Comparison of ENCODE assay signal across 10 mouse cellular contexts in the genomic region with DNA sequence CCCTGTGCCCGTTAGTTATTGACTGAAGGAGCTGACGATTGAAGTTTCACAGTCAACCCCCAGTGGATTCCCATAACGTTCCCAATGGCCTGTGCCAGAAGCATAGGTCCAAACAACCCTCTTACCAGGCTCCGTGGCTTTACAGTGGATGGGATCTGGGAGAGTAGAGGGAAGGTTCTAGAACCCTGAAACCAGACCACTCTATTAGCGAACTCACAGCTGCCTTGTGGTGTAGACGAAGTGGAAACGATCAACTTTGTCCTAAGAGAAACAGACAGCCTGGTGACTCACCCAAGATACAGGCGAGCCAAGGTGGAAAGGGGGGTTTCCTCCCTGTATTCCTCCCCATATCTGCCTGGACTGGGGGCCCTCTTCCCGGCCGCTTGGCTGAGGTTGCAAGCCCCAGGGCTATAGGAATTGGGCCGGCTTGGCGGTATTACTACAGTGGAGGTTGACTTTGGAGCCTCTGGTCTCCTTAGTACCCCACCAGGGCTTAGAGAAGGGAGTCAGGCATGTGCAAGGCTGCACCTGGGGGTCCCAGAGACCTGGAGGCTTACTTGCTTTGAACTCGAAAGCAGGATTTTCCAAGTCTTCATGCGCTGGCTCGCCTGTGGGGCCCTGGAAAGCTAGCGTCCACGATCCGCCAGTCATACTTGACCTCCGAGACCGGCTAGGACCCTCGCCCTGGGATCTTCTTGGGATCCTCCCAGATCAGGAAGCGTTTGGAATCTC. TPM values are rescaled to one million over a fixed set of nuclear protein-coding genes. Genes with fewer than 3 reads are reported as not detected.
A peak's percentile ranks its signal among the peaks of the same experiment; 100 is the strongest.
DNase-seq lines count a peak whose midpoint lies in the region; ATAC-seq and TF ChIP-seq lines count a peak whose summit lies in the region.
"Had no signal": no experiment of that assay in that cellular context is flagged by ENCODE, and none has a peak within 500 bp of the region (broad histone marks: within the 10 kb centered on the region; RNA-seq: fewer than 3 reads in every experiment).

No protein-coding gene starts in this region.

- no peak overlapping the region for H3K27ac ChIP-seq in lung, embryonic 14.5 days (ENCODE audit: low read depth)
- no peak overlapping the region for H3K27ac ChIP-seq in forebrain, embryonic 14.5 days (ENCODE audit: low read depth, low read length)
- no peak overlapping the region for H3K27ac ChIP-seq in liver, embryonic 11.5 days (ENCODE audit: low read depth, low read length)
- no peak overlapping the region for H3K27ac ChIP-seq in stomach, embryonic 15.5 days

- no peak for TF ChIP-seq CTCF in lung, embryonic 14.5 days (IDR thresholded peaks at IDR 0.05; ENCODE audit: low read depth)

- H3K4me1 ChIP-seq in lung, embryonic 14.5 days (ENCODE audit: insufficient read depth) = no peaks in the 10 kb centered on the region; the same call in 1 of the 2 replicates
- peaks cover 2% of the 10 kb centered on the region; the same call in 1 of the 2 replicates for H3K4me1 ChIP-seq in forebrain, embryonic 14.5 days (ENCODE audit: control insufficient read depth, insufficient read depth, low read length)
- peaks cover 23% of the 10 kb centered on the region for H3K4me1 ChIP-seq in liver, embryonic 11.5 days (replicated peaks; ENCODE audit: control insufficient read depth, insufficient read depth, low read length)
- peaks cover 22% of the 10 kb centered on the region for H3K4me1 ChIP-seq in stomach, embryonic 15.5 days

- no peak for DNase-seq in lung, embryonic 14.5 days
- DNase-seq in lung, postnatal 10 days = no peak
- no peak for DNase-seq in forebrain, embryonic 14.5 days (ENCODE audit: low spot score)
- no peak for DNase-seq in liver, embryonic 11.5 days (ENCODE audit: low spot score)
- DNase-seq in right cerebral cortex, adult 2 months (ENCODE audit: low spot score in 2 of 2) = no peak
- no peak for DNase-seq in adrenal gland, adult (ENCODE audit: inconsistent age in 2 of 2, low spot score in 1 of 2)
- DNase-seq: cerebellum, adult 2 months; heart, adult 18-20 months; lung, postnatal 4 days had no signal

- peak overlapping the region; percentile 58 for H3K4me2 ChIP-seq in lung, embryonic 14.5 days
- H3K4me2 ChIP-seq in forebrain, embryonic 14.5 days (ENCODE audit: low read length) = no peak overlapping the region
- peak overlapping the region; percentile 60 for H3K4me2 ChIP-seq in liver, embryonic 11.5 days
- H3K4me2 ChIP-seq in stomach, embryonic 15.5 days = peak overlapping the region; percentile 63

- H3K36me3 ChIP-seq in lung, embryonic 14.5 days (ENCODE audit: insufficient read depth) = no peaks in the 10 kb centered on the region
- no peaks in the 10 kb centered on the region for H3K36me3 ChIP-seq in forebrain, embryonic 14.5 days (ENCODE audit: control insufficient read depth, insufficient read depth, low read length)
- no peaks in the 10 kb centered on the region for H3K36me3 ChIP-seq in liver, embryonic 11.5 days (ENCODE audit: control insufficient read depth, insufficient read depth, low read length)
- no peaks in the 10 kb centered on the region for H3K36me3 ChIP-seq in stomach, embryonic 15.5 days

- WGBS in lung, embryonic 14.5 days = 3% methylated on average over 22 of the region's 22 CpGs
- 2% methylated on average over 22 of the region's 22 CpGs for WGBS in forebrain, embryonic 14.5 days
- 5% methylated on average over 22 of the region's 22 CpGs for WGBS in liver, embryonic 11.5 days
- WGBS in stomach, embryonic 15.5 days = 4% methylated on average over 22 of the region's 22 CpGs

- no peak overlapping the region for H3K9ac ChIP-seq in lung, embryonic 14.5 days
- no peak overlapping the region for H3K9ac ChIP-seq in forebrain, embryonic 14.5 days (ENCODE audit: low read length)
- no peak overlapping the region for H3K9ac ChIP-seq in liver, embryonic 11.5 days (ENCODE audit: low read depth, low read length)
- H3K9ac ChIP-seq in stomach, embryonic 15.5 days = no peak overlapping the region

- H3K27me3 ChIP-seq in lung, embryonic 14.5 days (ENCODE audit: insufficient read depth, low read length) = peaks cover 100% of the 10 kb centered on the region
- H3K27me3 ChIP-seq in forebrain, embryonic 14.5 days (replicated peaks; ENCODE audit: control insufficient read depth, insufficient read depth, low read length) = peaks cover 97% of the 10 kb centered on the region
- peaks cover 97% of the 10 kb centered on the region for H3K27me3 ChIP-seq in liver, embryonic 11.5 days (replicated peaks; ENCODE audit: control insufficient read depth, insufficient read depth, low read length)
- peaks cover 93% of the 10 kb centered on the region for H3K27me3 ChIP-seq in stomach, embryonic 15.5 days (replicated peaks)

- H3K4me3 ChIP-seq in lung, embryonic 14.5 days (ENCODE audit: low read depth, low read length) = peak overlapping the region; percentile 33; the same call in 1 of the 2 replicates
- H3K4me3 ChIP-seq in forebrain, embryonic 14.5 days (ENCODE audit: low read depth, low read length) = peak overlapping the region; percentile 23; the same call in 1 of the 2 replicates
- H3K4me3 ChIP-seq in liver, embryonic 11.5 days (ENCODE audit: low read depth, low read length) = peak overlapping the region; percentile 42
- H3K4me3 ChIP-seq in stomach, embryonic 15.5 days (replicated peaks) = peak overlapping the region; percentile 36

- ATAC-seq in lung, embryonic 14.5 days (ENCODE audit: insufficient read depth) = no peak
- no peak for ATAC-seq in forebrain, embryonic 14.5 days
- no peak for ATAC-seq in liver, embryonic 11.5 days (replicated peaks; ENCODE audit: low FRiP score)
- ATAC-seq in stomach, embryonic 15.5 days (ENCODE audit: insufficient read depth, low FRiP score, low read depth) = no peak

- no peaks in the 10 kb centered on the region for H3K9me3 ChIP-seq in lung, embryonic 14.5 days (ENCODE audit: low read depth, low read length)
- H3K9me3 ChIP-seq in forebrain, embryonic 14.5 days (replicated peaks; ENCODE audit: control insufficient read depth, low read length) = no peaks in the 10 kb centered on the region
- no peaks in the 10 kb centered on the region for H3K9me3 ChIP-seq in liver, embryonic 11.5 days (ENCODE audit: control insufficient read depth, low read length)
- H3K9me3 ChIP-seq in stomach, embryonic 15.5 days = no peaks in the 10 kb centered on the region

RNA-seq across cellular contexts. Expression of gene Cyp26a1, which starts 0.8 kb away (rescaled TPM):
- polyA plus RNA-seq in lung, embryonic 14.5 days (2014; fragmentation: Nextera tagmentation; extraction: Ambion mirVana) = 0.23 TPM in 1 of 2 replicates, not detected in the other
- 0.12 TPM in 1 of 2 replicates, not detected in the other for polyA plus RNA-seq in forebrain, embryonic 14.5 days (2014; fragmentation: Nextera tagmentation; extraction: Ambion mirVana)
- 0.58 and 0.63 TPM in 2 replicates for polyA plus RNA-seq in liver, embryonic 11.5 days (2014; fragmentation: Nextera tagmentation; extraction: Ambion mirVana)
- polyA plus RNA-seq in stomach, embryonic 15.5 days (2015; fragmentation: Nextera tagmentation; extraction: Ambion mirVana) = 4.5 and 8.5 TPM in 2 replicates
- polyA plus RNA-seq: cerebellum, adult 2 months had no signal

RNA-seq across cellular contexts. Expression of gene Cyp26c1, which starts 11.4 kb away (rescaled TPM):
- polyA plus RNA-seq in lung, embryonic 14.5 days (2014; fragmentation: Nextera tagmentation; extraction: Ambion mirVana) = not detected in 2 replicates
- polyA plus RNA-seq in forebrain, embryonic 14.5 days (2014; fragmentation: Nextera tagmentation; extraction: Ambion mirVana) = not detected in 2 replicates
- polyA plus RNA-seq in liver, embryonic 11.5 days (2014; fragmentation: Nextera tagmentation; extraction: Ambion mirVana) = 0.10 TPM in 2 replicates
- polyA plus RNA-seq in stomach, embryonic 15.5 days (2015; fragmentation: Nextera tagmentation; extraction: Ambion mirVana) = 0.08 and 0.12 TPM in 2 replicates
- polyA plus RNA-seq: cerebellum, adult 2 months had no signal
